Mouse (Mus musculus): ENCODE measurements at regions not wholly inside any gene's neighbourhood (a gene's known extent, or its start where the extent isn't known, plus 50 kb on each side); places are given as distances from the start of the nearest gene placed in this dataset.

DNA sequence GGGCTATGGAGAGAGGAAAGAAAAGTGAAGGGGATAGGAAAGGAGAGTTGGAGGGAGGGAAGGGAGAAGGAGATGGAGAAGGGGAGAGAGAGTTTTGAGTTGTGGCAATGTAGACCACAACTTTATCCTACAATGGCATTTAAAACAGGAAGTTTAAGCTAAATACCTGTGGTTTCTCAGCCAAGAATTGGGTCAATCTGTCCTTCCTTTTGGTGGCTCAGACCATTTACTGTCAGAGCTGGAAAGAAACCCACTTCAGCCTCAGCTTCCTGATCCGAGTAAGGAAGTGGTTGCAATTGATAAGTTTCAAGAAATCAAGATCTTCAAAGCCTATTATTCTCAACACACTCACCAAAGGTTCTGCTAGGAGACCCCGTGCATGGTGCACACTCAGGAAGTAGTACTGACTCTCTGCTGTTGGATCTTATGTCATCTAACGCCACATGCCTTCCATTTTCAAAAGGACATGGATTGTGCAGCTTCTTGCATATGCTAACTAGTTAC, 158.9 kb downstream of the Trib2 start:
- 64% methylated on average over 3 of the region's 3 CpGs for WGBS
- Histone ChIP-seq H3K36me3 (ENCODE audit: control insufficient read depth, insufficient read depth, low read length) (no peaks in the 10 kb centered on the region), H3K9ac (ENCODE audit: low read length) (no peak overlapping the region), H3K4me1 (ENCODE audit: control insufficient read depth in 2 of 2, insufficient read depth in 2 of 2, low read length in 2 of 2) (peaks cover 6% of the 10 kb centered on the region in 2 experiments), H3K4me3 (ENCODE audit: control insufficient read depth in 1 of 2, insufficient read depth in 1 of 2, low read depth in 1 of 2, low read length in 2 of 2) (no peak overlapping the region), H3K27ac (replicated peaks in 1 of 2; ENCODE audit: control insufficient read depth in 1 of 2, insufficient read depth in 1 of 2, low read depth in 2 of 2, low read length in 2 of 2) (peak overlapping the region in 1 of 2 experiments; percentile 21; a peak in 1 of 4 replicates), H3K4me2 (ENCODE audit: low read length) (no peak overlapping the region), H3K9me3 (ENCODE audit: control insufficient read depth, low read length) (no peaks in the 10 kb centered on the region), H3K27me3 (ENCODE audit: control insufficient read depth, insufficient read depth, low read length) (no peaks in the 10 kb centered on the region)
- no peak for ATAC-seq (ENCODE audit: insufficient number of reproducible peaks, insufficient read depth, low FRiP score, low read depth)

DNA sequence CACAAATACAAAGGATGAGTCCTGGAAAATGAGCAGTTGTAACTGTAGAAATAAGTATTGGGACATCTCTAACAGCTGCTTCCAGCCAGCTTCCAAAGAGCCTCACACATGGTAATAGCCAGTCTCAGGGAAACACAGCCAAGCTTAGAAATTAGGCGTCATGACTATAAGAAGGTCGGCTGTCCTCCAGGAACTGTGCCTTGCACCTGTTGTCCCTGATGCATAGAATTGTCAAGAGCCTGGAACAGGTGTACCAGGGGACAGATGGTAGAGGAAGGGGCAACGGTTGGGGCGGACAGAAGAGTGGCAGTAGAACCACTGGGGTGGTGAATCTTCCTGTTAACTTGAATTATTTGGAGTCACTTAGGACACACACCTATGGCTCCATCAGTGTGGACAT, 162.1 kb downstream of the Trib2 start:
- Histone ChIP-seq H3K27ac (replicated peaks in 1 of 2; ENCODE audit: control insufficient read depth in 1 of 2, insufficient read depth in 1 of 2, low read depth in 2 of 2, low read length in 2 of 2) (no peak overlapping the region), H3K9ac (ENCODE audit: low read length) (no peak overlapping the region), H3K9me3 (ENCODE audit: control insufficient read depth, low read length) (no peaks in the 10 kb centered on the region), H3K27me3 (ENCODE audit: control insufficient read depth, insufficient read depth, low read length) (no peaks in the 10 kb centered on the region), H3K4me1 (ENCODE audit: control insufficient read depth in 2 of 2, insufficient read depth in 2 of 2, low read length in 2 of 2) (peaks cover 6% of the 10 kb centered on the region in 2 experiments), H3K4me2 (ENCODE audit: low read length) (no peak overlapping the region), H3K4me3 (ENCODE audit: control insufficient read depth in 1 of 2, insufficient read depth in 1 of 2, low read depth in 1 of 2, low read length in 2 of 2) (no peak overlapping the region), H3K36me3 (ENCODE audit: control insufficient read depth, insufficient read depth, low read length) (no peaks in the 10 kb centered on the region)
- WGBS = 87% methylated on average over 4 of the region's 4 CpGs
- no peak for ATAC-seq (ENCODE audit: insufficient number of reproducible peaks, insufficient read depth, low FRiP score, low read depth)

DNA sequence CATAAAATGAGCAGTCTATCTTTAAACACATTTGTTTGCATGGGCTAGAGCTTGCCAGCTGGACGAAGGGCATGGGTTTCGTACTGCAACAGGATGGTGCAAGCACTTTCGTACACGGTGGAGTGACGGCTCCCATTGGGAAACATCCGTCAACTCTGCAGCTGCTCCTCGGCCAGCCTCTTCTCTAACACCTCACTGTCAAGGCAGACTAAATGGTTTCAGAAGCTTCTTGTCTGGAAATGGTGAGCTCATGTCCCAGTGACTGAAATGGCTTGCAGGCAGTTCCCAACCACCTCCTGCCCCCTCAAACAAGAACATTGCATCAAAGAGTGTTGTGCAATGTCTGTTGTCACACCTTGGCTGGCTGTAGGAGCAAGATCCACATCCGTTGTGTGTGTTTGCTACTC, 163.4 kb downstream of the Trib2 start:
- H3K27ac ChIP-seq (replicated peaks in 1 of 2; ENCODE audit: control insufficient read depth in 1 of 2, insufficient read depth in 1 of 2, low read depth in 2 of 2, low read length in 2 of 2) = no peak overlapping the region
- H3K9ac ChIP-seq (ENCODE audit: low read length) = no peak overlapping the region
- no peak overlapping the region for H3K4me2 ChIP-seq (ENCODE audit: low read length)
- no peaks in the 10 kb centered on the region for H3K27me3 ChIP-seq (ENCODE audit: control insufficient read depth, insufficient read depth, low read length)
- ATAC-seq (ENCODE audit: insufficient number of reproducible peaks, insufficient read depth, low FRiP score, low read depth) = no peak
- H3K36me3 ChIP-seq (ENCODE audit: control insufficient read depth, insufficient read depth, low read length) = no peaks in the 10 kb centered on the region
- H3K9me3 ChIP-seq (ENCODE audit: control insufficient read depth, low read length) = no peaks in the 10 kb centered on the region
- H3K4me1 ChIP-seq (ENCODE audit: control insufficient read depth in 2 of 2, insufficient read depth in 2 of 2, low read length in 2 of 2) = peaks cover 6 to 9% of the 10 kb centered on the region in 2 experiments
- H3K4me3 ChIP-seq (ENCODE audit: control insufficient read depth in 1 of 2, insufficient read depth in 1 of 2, low read depth in 1 of 2, low read length in 2 of 2) = no peak overlapping the region
- WGBS = 41% methylated on average over 8 of the region's 8 CpGs

DNA sequence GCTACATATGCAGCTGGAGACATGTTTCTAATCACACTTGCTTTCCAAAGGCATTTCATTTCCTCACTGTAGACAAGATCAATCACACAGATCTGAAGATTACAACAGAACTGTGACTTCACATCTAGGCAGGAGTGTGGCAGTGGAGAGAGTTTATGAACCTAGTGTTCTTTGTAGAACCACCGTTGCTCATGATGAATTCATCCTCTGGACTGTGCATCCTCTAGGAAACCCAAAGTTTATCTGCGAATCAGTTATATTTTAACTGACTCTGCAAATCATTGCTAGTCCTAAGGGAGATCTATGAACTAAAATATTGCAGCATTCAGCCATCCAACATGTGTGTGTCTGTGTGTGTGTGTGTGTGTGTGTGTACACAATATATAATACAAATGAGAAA, 165.4 kb downstream of the Trib2 start:
- Histone ChIP-seq H3K4me2 (ENCODE audit: low read length) (no peak overlapping the region), H3K9ac (ENCODE audit: low read length) (no peak overlapping the region), H3K27ac (replicated peaks in 1 of 2; ENCODE audit: control insufficient read depth in 1 of 2, insufficient read depth in 1 of 2, low read depth in 2 of 2, low read length in 2 of 2) (no peak overlapping the region), H3K4me3 (ENCODE audit: control insufficient read depth in 1 of 2, insufficient read depth in 1 of 2, low read depth in 1 of 2, low read length in 2 of 2) (no peak overlapping the region), H3K4me1 (ENCODE audit: control insufficient read depth in 2 of 2, insufficient read depth in 2 of 2, low read length in 2 of 2) (peaks cover 6 to 8% of the 10 kb centered on the region in 2 experiments), H3K36me3 (ENCODE audit: control insufficient read depth, insufficient read depth, low read length) (no peaks in the 10 kb centered on the region), H3K9me3 (ENCODE audit: control insufficient read depth, low read length) (no peaks in the 10 kb centered on the region), H3K27me3 (ENCODE audit: control insufficient read depth, insufficient read depth, low read length) (no peaks in the 10 kb centered on the region)
- WGBS = 86% methylated on average over 2 of the region's 2 CpGs
- ATAC-seq (ENCODE audit: insufficient number of reproducible peaks, insufficient read depth, low FRiP score, low read depth) = no peak

DNA sequence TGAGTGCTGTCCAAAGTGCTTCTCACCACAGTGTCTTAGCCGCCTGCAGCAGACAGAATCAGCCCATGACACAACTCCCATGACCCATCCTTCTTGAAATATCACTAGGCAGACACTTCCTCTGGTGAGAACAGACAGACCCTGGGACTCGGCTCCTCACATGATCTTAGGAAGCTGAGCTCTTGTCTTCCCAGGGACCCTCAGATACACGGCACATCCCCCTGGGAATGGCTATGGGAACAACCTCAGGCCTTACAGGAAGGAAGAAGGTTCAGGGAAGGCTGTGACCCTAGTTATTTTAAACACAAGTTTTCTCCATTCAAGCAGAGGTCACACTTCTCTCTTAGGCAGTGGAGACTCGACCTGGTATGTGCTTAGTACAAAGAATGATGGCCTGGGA, 166.8 kb downstream of the Trib2 start:
- 62% methylated on average over 4 of the region's 4 CpGs for WGBS
- Histone ChIP-seq H3K27me3 (ENCODE audit: control insufficient read depth, insufficient read depth, low read length) (no peaks in the 10 kb centered on the region), H3K36me3 (ENCODE audit: control insufficient read depth, insufficient read depth, low read length) (no peaks in the 10 kb centered on the region), H3K4me1 (ENCODE audit: control insufficient read depth in 2 of 2, insufficient read depth in 2 of 2, low read length in 2 of 2) (peaks cover 6 to 8% of the 10 kb centered on the region in 2 experiments), H3K4me2 (ENCODE audit: low read length) (no peak overlapping the region), H3K27ac (replicated peaks in 1 of 2; ENCODE audit: control insufficient read depth in 1 of 2, insufficient read depth in 1 of 2, low read depth in 2 of 2, low read length in 2 of 2) (no peak overlapping the region), H3K4me3 (ENCODE audit: control insufficient read depth in 1 of 2, insufficient read depth in 1 of 2, low read depth in 1 of 2, low read length in 2 of 2) (no peak overlapping the region), H3K9me3 (ENCODE audit: control insufficient read depth, low read length) (no peaks in the 10 kb centered on the region), H3K9ac (ENCODE audit: low read length) (no peak overlapping the region)
- 0 out of 2 replicates have a peak, but pooled peaks have one; percentile 26 for ATAC-seq (ENCODE audit: insufficient number of reproducible peaks, insufficient read depth, low FRiP score, low read depth)

DNA sequence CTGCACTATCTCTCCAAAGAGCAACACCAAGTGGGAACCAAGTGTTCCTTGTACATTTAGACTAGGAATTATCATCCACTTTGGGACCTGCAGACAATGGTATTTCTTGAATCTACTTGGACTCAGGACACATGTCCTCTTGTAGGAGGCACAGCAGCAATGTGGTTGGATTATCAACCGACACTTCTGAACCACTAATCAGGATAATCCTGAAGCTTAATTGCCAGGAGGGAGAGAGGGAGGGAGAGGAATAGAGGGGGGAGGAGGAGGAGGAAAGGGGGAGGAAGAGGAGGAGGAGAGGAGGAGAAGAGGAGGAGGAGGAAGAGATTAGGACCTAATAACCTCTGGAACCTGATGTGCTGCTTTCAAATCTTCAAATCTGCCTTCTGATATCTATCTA, 167.5 kb downstream of the Trib2 start:
- Histone ChIP-seq H3K4me1 (ENCODE audit: control insufficient read depth in 2 of 2, insufficient read depth in 2 of 2, low read length in 2 of 2) (peaks cover 6 to 9% of the 10 kb centered on the region in 2 experiments), H3K4me3 (ENCODE audit: control insufficient read depth in 1 of 2, insufficient read depth in 1 of 2, low read depth in 1 of 2, low read length in 2 of 2) (no peak overlapping the region), H3K27ac (replicated peaks in 1 of 2; ENCODE audit: control insufficient read depth in 1 of 2, insufficient read depth in 1 of 2, low read depth in 2 of 2, low read length in 2 of 2) (no peak overlapping the region), H3K36me3 (ENCODE audit: control insufficient read depth, insufficient read depth, low read length) (no peaks in the 10 kb centered on the region), H3K4me2 (ENCODE audit: low read length) (no peak overlapping the region), H3K9ac (ENCODE audit: low read length) (no peak overlapping the region), H3K9me3 (ENCODE audit: control insufficient read depth, low read length) (no peaks in the 10 kb centered on the region), H3K27me3 (ENCODE audit: control insufficient read depth, insufficient read depth, low read length) (no peaks in the 10 kb centered on the region)
- ATAC-seq (ENCODE audit: insufficient number of reproducible peaks, insufficient read depth, low FRiP score, low read depth) = no peak
- WGBS = 43% methylated on average over 1 of the region's 1 CpGs

DNA sequence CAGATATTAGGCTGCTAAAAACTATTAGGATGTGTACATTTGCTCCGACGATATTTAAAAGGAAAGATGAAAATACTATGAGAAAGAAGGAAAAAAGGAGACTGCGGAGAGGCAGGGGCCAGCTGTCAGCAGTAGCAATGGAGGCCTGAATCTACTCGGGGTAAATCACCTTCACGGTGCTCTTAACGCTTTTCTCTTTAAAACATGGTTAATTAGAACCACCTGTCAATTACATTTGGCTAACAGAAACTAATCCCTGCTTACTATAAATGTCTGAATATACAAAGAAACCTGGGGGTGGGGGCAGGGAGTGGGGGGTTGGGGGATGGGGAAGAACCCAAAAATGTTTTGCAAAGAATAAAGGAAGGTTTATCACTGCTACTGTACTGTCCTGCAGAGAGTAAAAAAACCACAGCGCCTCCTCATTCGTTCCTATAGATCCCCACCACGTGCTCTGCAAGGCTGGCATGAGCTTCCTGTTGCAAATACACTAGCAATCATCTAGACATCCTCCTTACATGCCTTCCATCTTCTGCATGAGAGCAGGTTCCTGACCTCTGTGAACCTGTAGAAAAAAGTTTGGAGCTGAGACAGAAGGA, 172.5 kb downstream of the Trib2 start:
- Histone ChIP-seq H3K4me1 (ENCODE audit: control insufficient read depth in 2 of 2, insufficient read depth in 2 of 2, low read length in 2 of 2) (peaks cover 2 to 27% of the 10 kb centered on the region in 2 experiments), H3K27ac (replicated peaks in 1 of 2; ENCODE audit: control insufficient read depth in 1 of 2, insufficient read depth in 1 of 2, low read depth in 2 of 2, low read length in 2 of 2) (no peak overlapping the region), H3K9me3 (ENCODE audit: control insufficient read depth, low read length) (no peaks in the 10 kb centered on the region), H3K9ac (ENCODE audit: low read length) (no peak overlapping the region), H3K4me3 (ENCODE audit: control insufficient read depth in 1 of 2, insufficient read depth in 1 of 2, low read depth in 1 of 2, low read length in 2 of 2) (no peak overlapping the region), H3K36me3 (ENCODE audit: control insufficient read depth, insufficient read depth, low read length) (no peaks in the 10 kb centered on the region), H3K27me3 (ENCODE audit: control insufficient read depth, insufficient read depth, low read length) (no peaks in the 10 kb centered on the region), H3K4me2 (ENCODE audit: low read length) (no peak overlapping the region)
- WGBS = 66% methylated on average over 9 of the region's 9 CpGs
- no peak for ATAC-seq (ENCODE audit: insufficient number of reproducible peaks, insufficient read depth, low FRiP score, low read depth)

DNA sequence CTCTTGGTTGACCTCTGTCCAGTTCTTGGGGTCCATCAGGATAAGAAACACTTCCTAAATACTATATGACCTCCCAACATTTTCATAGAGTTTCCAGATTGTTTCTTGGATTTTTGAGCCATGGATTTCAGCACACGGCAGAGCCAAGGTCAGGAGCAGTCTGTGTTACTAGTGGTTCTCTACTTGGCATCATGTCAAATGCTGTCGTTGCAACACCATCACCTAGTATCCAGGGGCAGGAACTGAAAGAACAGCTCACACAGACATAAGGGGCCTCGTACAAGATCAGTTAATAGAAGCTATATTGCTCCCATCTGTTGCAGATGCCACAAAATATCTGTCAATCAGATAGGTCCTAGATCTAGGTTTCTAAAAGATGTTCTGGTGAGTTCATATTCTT, 173.1 kb downstream of the Trib2 start:
- no peak for ATAC-seq (ENCODE audit: insufficient number of reproducible peaks, insufficient read depth, low FRiP score, low read depth)
- Histone ChIP-seq H3K27ac (replicated peaks in 1 of 2; ENCODE audit: control insufficient read depth in 1 of 2, insufficient read depth in 1 of 2, low read depth in 2 of 2, low read length in 2 of 2) (no peak overlapping the region), H3K27me3 (ENCODE audit: control insufficient read depth, insufficient read depth, low read length) (no peaks in the 10 kb centered on the region), H3K4me2 (ENCODE audit: low read length) (no peak overlapping the region), H3K9ac (ENCODE audit: low read length) (no peak overlapping the region), H3K9me3 (ENCODE audit: control insufficient read depth, low read length) (no peaks in the 10 kb centered on the region), H3K36me3 (ENCODE audit: control insufficient read depth, insufficient read depth, low read length) (no peaks in the 10 kb centered on the region), H3K4me3 (ENCODE audit: control insufficient read depth in 1 of 2, insufficient read depth in 1 of 2, low read depth in 1 of 2, low read length in 2 of 2) (no peak overlapping the region), H3K4me1 (ENCODE audit: control insufficient read depth in 2 of 2, insufficient read depth in 2 of 2, low read length in 2 of 2) (peaks cover 2 to 27% of the 10 kb centered on the region in 2 experiments)
- 13% methylated on average over 3 of the region's 3 CpGs for WGBS

Data from heart, embryonic 14.5 days (tissue).